ENCODE assay signal across 9 mouse cellular contexts in the genomic region with DNA sequence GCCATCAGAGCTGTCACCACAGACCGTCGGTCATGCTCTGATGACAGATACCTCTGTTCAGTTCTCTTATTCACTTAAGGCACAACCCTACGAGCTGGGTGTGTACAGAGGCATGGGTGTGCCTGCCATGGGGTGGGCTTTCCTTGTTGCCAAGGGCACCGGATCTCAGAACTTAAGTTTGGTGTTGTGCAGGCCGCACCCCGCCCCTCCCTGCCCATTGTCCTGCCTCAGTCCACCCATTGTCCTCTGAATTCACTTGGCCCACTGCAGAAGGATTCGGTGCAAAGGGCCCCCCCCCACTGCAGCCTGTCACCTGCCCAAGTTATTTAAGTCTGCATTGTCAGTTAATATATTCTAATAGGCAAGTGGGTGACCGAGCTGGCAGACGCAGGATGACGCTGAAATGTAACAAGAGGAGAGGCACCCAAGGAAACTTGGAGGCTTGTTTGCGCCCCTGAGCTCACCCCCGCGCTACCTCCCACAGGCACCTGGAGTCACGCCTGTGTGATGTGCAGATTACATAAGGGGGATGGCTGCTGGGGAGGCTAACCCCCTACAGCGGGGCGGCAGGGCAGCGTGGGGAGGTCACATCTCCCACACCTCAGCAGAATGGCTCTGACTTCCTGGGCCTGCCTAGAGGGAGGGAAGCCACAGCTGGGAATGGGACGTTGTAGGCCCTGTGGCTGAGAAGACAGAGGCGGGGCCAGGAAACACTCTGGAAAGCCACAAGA. TPM values are rescaled to one million over a fixed set of nuclear protein-coding genes. Genes with fewer than 3 reads are reported as not detected.
DNase-seq lines count a peak whose midpoint lies in the region; ATAC-seq lines count a peak whose summit lies in the region.
"Had no signal": no experiment of that assay in that cellular context is flagged by ENCODE, and none has a peak within 500 bp of the region (broad histone marks: within the 10 kb centered on the region; RNA-seq: fewer than 3 reads in every experiment).

No protein-coding gene starts in this region.

- DNase-seq in lung, postnatal 4 days: no peak
- DNase-seq in lung, postnatal 25 days (ENCODE audit: low spot score): peak; percentile 33
- no peak for DNase-seq in adrenal gland, postnatal 10 days
- DNase-seq in natural killer cell, adult 2 months (ENCODE audit: low spot score in 2 of 2): no peak
- no peak for DNase-seq in gastrocnemius, adult 18-20 months (ENCODE audit: low spot score)

- 50% methylated on average over 19 of the region's 19 CpGs for WGBS in lung, embryonic 15.5 days
- 54% methylated on average over 19 of the region's 19 CpGs for WGBS in embryonic facial prominence, embryonic 15.5 days
- 54% methylated on average over 19 of the region's 19 CpGs for WGBS in kidney, embryonic 15.5 days

- peak overlapping the region; percentile 42; the same call in 1 of the 2 replicates for H3K27ac ChIP-seq in lung, embryonic 15.5 days
- H3K27ac ChIP-seq in embryonic facial prominence, embryonic 15.5 days (replicated peaks): peak overlapping the region; percentile 88
- peak overlapping the region; percentile 87 for H3K27ac ChIP-seq in kidney, embryonic 15.5 days
- H3K27ac ChIP-seq: neural tube, embryonic 13.5 days had no signal

- H3K27me3 ChIP-seq in lung, embryonic 15.5 days: no peaks in the 10 kb centered on the region
- no peaks in the 10 kb centered on the region for H3K27me3 ChIP-seq in embryonic facial prominence, embryonic 15.5 days
- H3K27me3 ChIP-seq in kidney, embryonic 15.5 days: no peaks in the 10 kb centered on the region

- no peak for ATAC-seq in lung, embryonic 15.5 days (ENCODE audit: borderline replicate concordance, extremely low read depth, low FRiP score, low TSS enrichment)
- no peak for ATAC-seq in embryonic facial prominence, embryonic 15.5 days (ENCODE audit: insufficient number of reproducible peaks, low FRiP score, low TSS enrichment, low read depth)
- ATAC-seq in kidney, embryonic 15.5 days (replicated peaks; ENCODE audit: low FRiP score): no peak

- peaks cover 53% of the 10 kb centered on the region for H3K4me1 ChIP-seq in lung, embryonic 15.5 days
- peaks cover 92% of the 10 kb centered on the region for H3K4me1 ChIP-seq in embryonic facial prominence, embryonic 15.5 days
- peaks cover 78% of the 10 kb centered on the region for H3K4me1 ChIP-seq in kidney, embryonic 15.5 days

- no peaks in the 10 kb centered on the region for H3K36me3 ChIP-seq in lung, embryonic 15.5 days
- no peaks in the 10 kb centered on the region for H3K36me3 ChIP-seq in embryonic facial prominence, embryonic 15.5 days
- no peaks in the 10 kb centered on the region for H3K36me3 ChIP-seq in kidney, embryonic 15.5 days
- H3K36me3 ChIP-seq: neural tube, embryonic 13.5 days had no signal

- H3K4me2 ChIP-seq in lung, embryonic 15.5 days: no peak overlapping the region
- H3K4me2 ChIP-seq in embryonic facial prominence, embryonic 15.5 days (replicated peaks): peak overlapping the region; percentile 34
- H3K4me2 ChIP-seq in kidney, embryonic 15.5 days: peak overlapping the region; percentile 35
- H3K4me2 ChIP-seq: neural tube, embryonic 13.5 days had no signal

- no peak overlapping the region for H3K4me3 ChIP-seq in lung, embryonic 15.5 days
- no peak overlapping the region for H3K4me3 ChIP-seq in embryonic facial prominence, embryonic 15.5 days (replicated peaks)
- H3K4me3 ChIP-seq in kidney, embryonic 15.5 days (replicated peaks): no peak overlapping the region
- H3K4me3 ChIP-seq: neural tube, embryonic 13.5 days had no signal

- no peaks in the 10 kb centered on the region for H3K9me3 ChIP-seq in lung, embryonic 15.5 days
- no peaks in the 10 kb centered on the region for H3K9me3 ChIP-seq in embryonic facial prominence, embryonic 15.5 days (replicated peaks)
- H3K9me3 ChIP-seq in kidney, embryonic 15.5 days (replicated peaks): no peaks in the 10 kb centered on the region
- H3K9me3 ChIP-seq: neural tube, embryonic 13.5 days had no signal

- no peak overlapping the region for H3K9ac ChIP-seq in lung, embryonic 15.5 days
- H3K9ac ChIP-seq in embryonic facial prominence, embryonic 15.5 days: no peak overlapping the region
- H3K9ac ChIP-seq in kidney, embryonic 15.5 days: 0 out of 2 replicates have a peak overlapping the region, but pooled peaks have one; percentile 1

RNA-seq across cellular contexts. Expression of a gene that starts 4.6 kb away (rescaled TPM):
- 26.2 and 28.9 TPM in 2 replicates for polyA plus RNA-seq in lung, embryonic 15.5 days (2015; fragmentation: Nextera tagmentation; extraction: Ambion mirVana)
- polyA plus RNA-seq in embryonic facial prominence, embryonic 15.5 days (2015; fragmentation: Nextera tagmentation; extraction: Ambion mirVana): 36.8 and 42.0 TPM in 2 replicates
- polyA plus RNA-seq in kidney, embryonic 15.5 days (2015; fragmentation: Nextera tagmentation; extraction: Ambion mirVana): 20.8 and 22.3 TPM in 2 replicates
- 10 to 100 TPM; 18.9 to 21.3 TPM for total RNA-seq in adrenal gland, postnatal 10 days (2021)
- 1 to 10 TPM; 1.1 to 1.9 TPM for total RNA-seq in gastrocnemius, adult 18-20 months (2021)

RNA-seq across cellular contexts. Expression of a gene that starts 24.7 kb away (rescaled TPM):
- polyA plus RNA-seq in lung, embryonic 15.5 days (2015; fragmentation: Nextera tagmentation; extraction: Ambion mirVana): 99.3 and 100 TPM in 2 replicates
- polyA plus RNA-seq in embryonic facial prominence, embryonic 15.5 days (2015; fragmentation: Nextera tagmentation; extraction: Ambion mirVana): 93.8 and 95.1 TPM in 2 replicates
- polyA plus RNA-seq in kidney, embryonic 15.5 days (2015; fragmentation: Nextera tagmentation; extraction: Ambion mirVana): 94.1 and 101 TPM in 2 replicates
- 10 to 100 TPM; 34.7 to 40.0 TPM for total RNA-seq in adrenal gland, postnatal 10 days (2021)
- total RNA-seq in gastrocnemius, adult 18-20 months (2021): 10 to 100 TPM; 32.7 to 33.3 TPM
